Mouse (Mus musculus): ENCODE measurements around the gene Tsnax. TPM values are rescaled to one million over a fixed set of nuclear protein-coding genes. Genes with fewer than 3 reads are reported as not detected.

Tsnax gene
- total and polyA plus RNA-seq, 2 experiments from 2014 or later = 118 to 221 TPM

DNA sequence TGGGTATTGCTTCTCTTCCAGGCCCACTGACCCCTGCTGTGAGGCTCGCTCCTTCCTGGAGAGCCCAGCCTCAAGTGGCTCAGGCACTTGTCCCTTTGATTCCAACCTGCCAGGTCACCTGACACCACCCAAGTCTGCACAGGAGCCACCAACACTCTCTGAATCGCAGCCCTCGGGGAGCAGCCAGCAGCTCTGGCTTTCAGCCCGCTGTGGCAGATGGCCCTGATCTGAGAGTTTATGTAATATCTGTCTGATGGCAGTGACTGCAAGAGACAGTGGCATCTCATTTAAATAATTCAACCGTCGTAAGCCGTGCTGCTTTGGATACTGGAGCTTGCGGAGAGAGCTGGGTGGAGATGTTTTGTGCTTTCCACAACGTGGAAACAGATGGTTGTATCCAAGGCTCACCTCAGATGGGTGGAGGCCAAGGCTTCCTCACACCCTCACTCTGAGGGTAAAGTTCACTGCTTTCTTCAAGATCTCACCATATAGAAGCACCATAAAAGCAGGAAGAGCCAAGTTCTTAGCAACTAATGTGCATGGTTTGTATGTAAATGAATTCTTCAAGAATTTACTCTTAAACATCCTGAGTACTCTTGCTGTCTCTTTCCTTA is 66.1 kb downstream of the Tsnax start:
- Histone ChIP-seq H3K27me3 (ENCODE audit: insufficient read depth, low read length) (no peaks in the 10 kb centered on the region), H3K27ac (ENCODE audit: low read depth, low read length) (no peak overlapping the region), H3K9ac (replicated peaks; ENCODE audit: low read length, poor library complexity, severe bottlenecking) (no peak overlapping the region), H3K36me3 (ENCODE audit: insufficient read depth, low read length) (no peaks in the 10 kb centered on the region), H3K4me3 (ENCODE audit: low read depth, low read length) (no peak overlapping the region), H3K9me3 (ENCODE audit: low read length) (no peaks in the 10 kb centered on the region), H3K4me2 (ENCODE audit: low read depth, low read length, poor library complexity, severe bottlenecking) (no peak overlapping the region), H3K4me1 (ENCODE audit: insufficient read depth, low read length) (0 out of 2 replicates have a peak, but pooled peaks cover 3% of the 10 kb centered on the region)
- TF ChIP-seq CTCF (IDR thresholded peaks at IDR 0.05) = no peak
- 33% methylated on average over 9 of the region's 9 CpGs for WGBS
- DNase-seq (ENCODE audit: low spot score) (peak; percentile 80), ATAC-seq (ENCODE audit: low FRiP score) (no peak)

GRCm38 (mm10) chr8:125080388-125081344 is 67.9 kb downstream of the Tsnax start:
- ATAC-seq (ENCODE audit: low FRiP score) (no peak), DNase-seq (ENCODE audit: low spot score) (no peak)
- Histone ChIP-seq H3K4me3 (ENCODE audit: low read depth, low read length) (no peak overlapping the region), H3K9ac (replicated peaks; ENCODE audit: low read length, poor library complexity, severe bottlenecking) (no peak overlapping the region), H3K9me3 (ENCODE audit: low read length) (no peaks in the 10 kb centered on the region), H3K4me1 (ENCODE audit: insufficient read depth, low read length) (0 out of 2 replicates have a peak, but pooled peaks cover 3% of the 10 kb centered on the region), H3K4me2 (ENCODE audit: low read depth, low read length, poor library complexity, severe bottlenecking) (no peak overlapping the region), H3K36me3 (ENCODE audit: insufficient read depth, low read length) (no peaks in the 10 kb centered on the region), H3K27ac (ENCODE audit: low read depth, low read length) (no peak overlapping the region), H3K27me3 (ENCODE audit: insufficient read depth, low read length) (no peaks in the 10 kb centered on the region; the same call in 1 of the 2 replicates)
- WGBS = 58% methylated on average over 19 of the region's 19 CpGs
- no peak for TF ChIP-seq CTCF (IDR thresholded peaks at IDR 0.05)

GRCm38 (mm10) chr8:125083746-125084145 is 70.9 kb downstream of the Tsnax start:
- no peaks in the 10 kb centered on the region for H3K9me3 ChIP-seq (ENCODE audit: low read length)
- 0 out of 2 replicates have a peak, but pooled peaks cover 3% of the 10 kb centered on the region for H3K4me1 ChIP-seq (ENCODE audit: insufficient read depth, low read length)
- no peak overlapping the region for H3K9ac ChIP-seq (replicated peaks; ENCODE audit: low read length, poor library complexity, severe bottlenecking)
- H3K36me3 ChIP-seq (ENCODE audit: insufficient read depth, low read length) = no peaks in the 10 kb centered on the region
- WGBS = 58% methylated on average over 4 of the region's 4 CpGs
- DNase-seq (ENCODE audit: low spot score) = no peak
- no peaks in the 10 kb centered on the region; the same call in 1 of the 2 replicates for H3K27me3 ChIP-seq (ENCODE audit: insufficient read depth, low read length)
- 0 out of 2 replicates have a peak overlapping the region, but pooled peaks have one; percentile 32 for H3K27ac ChIP-seq (ENCODE audit: low read depth, low read length)
- no peak for TF ChIP-seq CTCF (IDR thresholded peaks at IDR 0.05)
- no peak overlapping the region for H3K4me3 ChIP-seq (ENCODE audit: low read depth, low read length)
- no peak for ATAC-seq (ENCODE audit: low FRiP score)
- no peak overlapping the region for H3K4me2 ChIP-seq (ENCODE audit: low read depth, low read length, poor library complexity, severe bottlenecking)

Small RNAs within 50 kb of the gene (microRNA-seq; reads per million reads assigned to microRNA genes)
- not detected for gene Gm22197 (ENCODE audit: borderline number of aligned reads)

Other genes starting within 250 kb of the Tsnax start
- gene Trim67, start 219.9 kb upstream of the Tsnax start, total RNA-seq (2014; rRNA removed) = 87.1 and 104 TPM in 2 replicates
- 22.0 and 25.6 TPM in 2 replicates for gene Trim67, start 219.9 kb upstream of the Tsnax start, polyA plus RNA-seq (2015; fragmentation: Nextera tagmentation; extraction: Ambion mirVana)
- gene Gnpat, start 150.0 kb upstream of the Tsnax start, total RNA-seq (2014; rRNA removed) = 45.1 and 47.2 TPM in 2 replicates
- gene Gnpat, start 150.0 kb upstream of the Tsnax start, polyA plus RNA-seq (2015; fragmentation: Nextera tagmentation; extraction: Ambion mirVana) = 48.2 and 58.5 TPM in 2 replicates
- gene 2810004N23Rik, start 149.9 kb upstream of the Tsnax start, total RNA-seq (2014; rRNA removed) = 20.6 and 24.7 TPM in 2 replicates
- 20.3 and 20.4 TPM in 2 replicates for gene 2810004N23Rik, start 149.9 kb upstream of the Tsnax start, polyA plus RNA-seq (2015; fragmentation: Nextera tagmentation; extraction: Ambion mirVana)
- 33.6 and 34.4 TPM in 2 replicates for gene Exoc8, start 115.3 kb upstream of the Tsnax start, total RNA-seq (2014; rRNA removed)
- gene Exoc8, start 115.3 kb upstream of the Tsnax start, polyA plus RNA-seq (2015; fragmentation: Nextera tagmentation; extraction: Ambion mirVana) = 10.5 and 10.7 TPM in 2 replicates
- gene Sprtn, start 115.1 kb upstream of the Tsnax start, total RNA-seq (2014; rRNA removed) = 13.9 and 17.1 TPM in 2 replicates
- 6.0 and 6.1 TPM in 2 replicates for gene Sprtn, start 115.1 kb upstream of the Tsnax start, polyA plus RNA-seq (2015; fragmentation: Nextera tagmentation; extraction: Ambion mirVana)
- 42.1 and 52.7 TPM in 2 replicates for gene Egln1, start 63.7 kb upstream of the Tsnax start, total RNA-seq (2014; rRNA removed)
- gene Egln1, start 63.7 kb upstream of the Tsnax start, polyA plus RNA-seq (2015; fragmentation: Nextera tagmentation; extraction: Ambion mirVana) = 12.9 and 13.6 TPM in 2 replicates
- 6.1 and 8.7 TPM in 2 replicates for gene Disc1, start 41.2 kb downstream of the Tsnax start, total RNA-seq (2014; rRNA removed)
- gene Disc1, start 41.2 kb downstream of the Tsnax start, polyA plus RNA-seq (2015; fragmentation: Nextera tagmentation; extraction: Ambion mirVana) = 0.77 and 1.4 TPM in 2 replicates

All from midbrain, postnatal 0 days (tissue).